Comparison of ENCODE assay signal across 25 mouse cellular contexts in the genomic region with DNA sequence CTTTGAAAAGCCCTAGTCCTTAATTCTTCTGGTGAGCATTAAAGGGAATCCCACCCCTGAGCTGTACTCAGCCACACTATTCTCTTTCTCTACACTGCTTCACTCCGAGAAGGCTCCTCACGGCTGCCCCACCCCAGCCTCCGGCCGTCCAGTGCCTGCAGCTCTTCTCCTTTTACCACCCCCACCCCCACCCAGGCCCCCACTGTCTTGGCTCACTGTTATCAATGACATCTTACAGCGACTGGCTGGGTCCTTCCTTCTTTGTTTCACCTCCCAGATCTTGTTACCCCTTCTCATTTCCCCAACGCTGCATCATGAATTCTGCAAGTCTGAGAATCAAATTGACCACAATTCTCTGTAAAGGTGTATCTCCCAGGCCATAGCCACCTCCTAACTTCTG. TPM values are rescaled to one million over a fixed set of nuclear protein-coding genes. Genes with fewer than 3 reads are reported as not detected.
DNase-seq lines count a peak whose midpoint lies in the region; ATAC-seq and TF ChIP-seq lines count a peak whose summit lies in the region.
"Had no signal": no experiment of that assay in that cellular context is flagged by ENCODE, and none has a peak within 500 bp of the region (broad histone marks: within the 10 kb centered on the region; RNA-seq: fewer than 3 reads in every experiment).

No protein-coding gene starts in this region.

- intact Hi-C loops in heart, postnatal 14 days (cut with DNase I) = loop anchor here (2.0 to 10.0 kb wide), 2 partner anchors 17 to 177 kb away; partner anchors contain the start of gene Slain2
- intact Hi-C loops in gastrocnemius, postnatal 14 days (cut with DNase I; ENCODE audit: low total_unique reads) = loop anchor here (5.0 kb wide), 1 partner anchor 59 kb away; no protein-coding TSS in a partner anchor

- no peaks in the 10 kb centered on the region for H3K9me3 ChIP-seq in heart, postnatal 0 days (replicated peaks; ENCODE audit: control insufficient read depth, low read length)
- H3K9me3 ChIP-seq in hindbrain, embryonic 16.5 days (ENCODE audit: control insufficient read depth, low read length) = no peaks in the 10 kb centered on the region
- H3K9me3 ChIP-seq: forebrain, embryonic 12.5 days; heart, embryonic 12.5 days; hindbrain, embryonic 12.5 days; kidney, embryonic 15.5 days; liver, embryonic 12.5 days; midbrain, embryonic 12.5 days; neural tube, embryonic 15.5 days had no signal

- H3K27me3 ChIP-seq in heart, postnatal 0 days (ENCODE audit: control insufficient read depth, insufficient read depth, low read length) = no peaks in the 10 kb centered on the region
- no peaks in the 10 kb centered on the region for H3K27me3 ChIP-seq in hindbrain, embryonic 16.5 days (replicated peaks; ENCODE audit: control insufficient read depth, insufficient read depth, low read length)
- H3K27me3 ChIP-seq: heart, embryonic 12.5 days; hindbrain, embryonic 12.5 days; kidney, embryonic 15.5 days; liver, embryonic 12.5 days; midbrain, embryonic 12.5 days; neural tube, embryonic 15.5 days had no signal

- no peak for TF ChIP-seq CTCF in heart, postnatal 0 days (IDR thresholded peaks at IDR 0.05; ENCODE audit: low read depth)

- H3K9ac ChIP-seq in heart, postnatal 0 days (replicated peaks; ENCODE audit: low read depth, low read length) = no peak overlapping the region
- H3K9ac ChIP-seq in hindbrain, embryonic 16.5 days (ENCODE audit: low read depth, low read length) = no peak overlapping the region
- H3K9ac ChIP-seq: forebrain, embryonic 12.5 days; heart, embryonic 12.5 days; hindbrain, embryonic 12.5 days; kidney, embryonic 15.5 days; liver, embryonic 12.5 days; midbrain, embryonic 12.5 days; neural tube, embryonic 15.5 days had no signal

- H3K27ac ChIP-seq in heart, postnatal 0 days (ENCODE audit: low read depth) = peak overlapping the region; percentile 95
- no peak overlapping the region for H3K27ac ChIP-seq in hindbrain, embryonic 16.5 days (ENCODE audit: low read depth, low read length)
- H3K27ac ChIP-seq: forebrain, embryonic 12.5 days; hindbrain, embryonic 12.5 days; kidney, embryonic 15.5 days; liver, embryonic 12.5 days; midbrain, embryonic 12.5 days; neural tube, embryonic 15.5 days had no signal

- no peak for ATAC-seq in heart, postnatal 0 days (ENCODE audit: insufficient read depth, low read depth)
- peak; percentile 55 for ATAC-seq in common myeloid progenitor, adult 5-6 weeks (replicated peaks; ENCODE audit: low read depth, poor library complexity, severe bottlenecking)
- ATAC-seq in hindbrain, embryonic 16.5 days = no peak
- ATAC-seq: CD4-positive, CD25-positive, alpha-beta regulatory T cell, adult 4 months; liver, embryonic 12.5 days had no signal

- DNase-seq in heart, adult 11 months = peak; percentile 79
- DNase-seq in heart, postnatal 4 days = no peak
- DNase-seq in heart, postnatal 0 days (ENCODE audit: low spot score) = no peak
- DNase-seq in heart, postnatal 14 days = no peak
- no peak for DNase-seq in gastrocnemius, postnatal 14 days
- DNase-seq: adrenal gland, postnatal 25 days; cerebellum, adult 9-10 months; gastrocnemius, adult 2 months; kidney, adult 11 months; kidney, postnatal 36 days; layer of hippocampus, postnatal 36 days; lung, adult 18-20 months; lung, postnatal 10 days; thymus, adult 18-20 months; thymus, postnatal 36 days had no signal

- H3K36me3 ChIP-seq in heart, postnatal 0 days (replicated peaks; ENCODE audit: control insufficient read depth, insufficient read depth, low read length) = no peaks in the 10 kb centered on the region
- H3K36me3 ChIP-seq in hindbrain, embryonic 16.5 days (ENCODE audit: control insufficient read depth, insufficient read depth, low read length) = no peaks in the 10 kb centered on the region
- H3K36me3 ChIP-seq: forebrain, embryonic 12.5 days; heart, embryonic 12.5 days; hindbrain, embryonic 12.5 days; kidney, embryonic 15.5 days; liver, embryonic 12.5 days; midbrain, embryonic 12.5 days; neural tube, embryonic 15.5 days had no signal

- WGBS in heart, postnatal 0 days = 57% methylated on average over 6 of the region's 6 CpGs
- 66% methylated on average over 6 of the region's 6 CpGs for whole genome bisulfite sequencing in hindbrain, embryonic 16.5 days

- H3K4me3 ChIP-seq in heart, postnatal 0 days (ENCODE audit: low read depth, low read length) = no peak overlapping the region
- no peak overlapping the region for H3K4me3 ChIP-seq in hindbrain, embryonic 16.5 days (ENCODE audit: low read length)
- H3K4me3 ChIP-seq: forebrain, embryonic 12.5 days; gastrocnemius, adult 2 months; heart, embryonic 12.5 days; hindbrain, embryonic 12.5 days; kidney, embryonic 15.5 days; liver, embryonic 12.5 days; midbrain, embryonic 12.5 days; neural tube, embryonic 15.5 days had no signal

- TF ChIP-seq EP300 in heart, postnatal 0 days (IDR thresholded peaks at IDR 0.05; ENCODE audit: low read depth) = no peak

- H3K4me1 ChIP-seq in heart, postnatal 0 days (ENCODE audit: control insufficient read depth, insufficient read depth) = peaks cover 44% of the 10 kb centered on the region
- 0 out of 2 replicates have a peak, but pooled peaks cover 2% of the 10 kb centered on the region for H3K4me1 ChIP-seq in hindbrain, embryonic 16.5 days (ENCODE audit: control insufficient read depth, insufficient read depth, low read depth, low read length)
- H3K4me1 ChIP-seq: forebrain, embryonic 12.5 days; hindbrain, embryonic 12.5 days; neural tube, embryonic 15.5 days had no signal

- H3K4me2 ChIP-seq in heart, postnatal 0 days (ENCODE audit: low read depth, low read length) = no peak overlapping the region
- no peak overlapping the region for H3K4me2 ChIP-seq in hindbrain, embryonic 16.5 days (ENCODE audit: low read length)
- H3K4me2 ChIP-seq: forebrain, embryonic 12.5 days; heart, embryonic 12.5 days; hindbrain, embryonic 12.5 days; kidney, embryonic 15.5 days; liver, embryonic 12.5 days; midbrain, embryonic 12.5 days; neural tube, embryonic 15.5 days had no signal

RNA-seq across cellular contexts. Expression of gene Slain2, which starts 16.1 kb away (rescaled TPM):
- 100 to 1,000 TPM; 116 to 121 TPM for total RNA-seq in heart, postnatal 4 days (2021)
- total RNA-seq in heart, postnatal 0 days (2014; rRNA removed; ENCODE audit: low replicate concordance) = 80.9 and 85.3 TPM in 2 replicates
- polyA plus RNA-seq in heart, postnatal 0 days (2015; fragmentation: Nextera tagmentation; extraction: Ambion mirVana) = 19.8 and 20.0 TPM in 2 replicates
- total RNA-seq in heart, postnatal 14 days (2021) = 100 to 1,000 TPM; 109 to 122 TPM
- 44.3 and 58.4 TPM in 2 replicates for total RNA-seq in common myeloid progenitor, adult 5-6 weeks (2017)
- total RNA-seq in gastrocnemius, postnatal 14 days (2021) = 10 to 100 TPM; 76.2 to 79.5 TPM
- 12.6 and 14.2 TPM in 2 replicates for polyA plus RNA-seq in hindbrain, embryonic 16.5 days (2015; fragmentation: Nextera tagmentation; extraction: Ambion mirVana)

RNA-seq across cellular contexts. Expression of gene Tec, which starts 29.7 kb away (rescaled TPM):
- 10 to 100 TPM; 13.2 TPM for total RNA-seq in heart, postnatal 4 days (2021)
- 4.2 and 11.1 TPM in 2 replicates for total RNA-seq in heart, postnatal 0 days (2014; rRNA removed; ENCODE audit: low replicate concordance)
- polyA plus RNA-seq in heart, postnatal 0 days (2015; fragmentation: Nextera tagmentation; extraction: Ambion mirVana) = 16.2 TPM in 2 replicates
- total RNA-seq in heart, postnatal 14 days (2021) = 10 to 100 TPM; 11.0 to 11.9 TPM
- total RNA-seq in common myeloid progenitor, adult 5-6 weeks (2017) = 47.5 and 57.8 TPM in 2 replicates
- 1 to 10 TPM; 2.0 to 2.4 TPM for total RNA-seq in gastrocnemius, postnatal 14 days (2021)
- polyA plus RNA-seq in hindbrain, embryonic 16.5 days (2015; fragmentation: Nextera tagmentation; extraction: Ambion mirVana) = 8.4 and 9.8 TPM in 2 replicates
